Mouse (Mus musculus): ENCODE measurements around the gene Fgf14.

GRCm38 (mm10) chr14:124444831-124445230, 232.1 kb downstream of the Fgf14 start:
- TF ChIP-seq GATA1 (IDR thresholded peaks at IDR 0.05; ENCODE audit: borderline replicate concordance, low read length) (no peak), CTCF (IDR thresholded peaks at IDR 0.05; ENCODE audit: low read depth, low read length) (no peak)

Measured in G1E (cell line).